Mouse (Mus musculus): ENCODE results near the gene Pnpla8. TPM values are rescaled to one million over a fixed set of nuclear protein-coding genes. Genes with fewer than 3 reads are reported as not detected.
A peak's percentile ranks its signal among the peaks of the same experiment; 100 is the strongest.

Gene Pnpla8
- polyA plus RNA-seq, 1 experiment from 2014 or later = 142 TPM

GRCm38 (mm10) chr12:44300793-44301192, 79.6 kb downstream of the Pnpla8 start:
- H3K4me2 ChIP-seq (replicated peaks) = no peak overlapping the region
- no peaks in the 10 kb centered on the region for H3K27me3 ChIP-seq (ENCODE audit: control insufficient read depth, insufficient read depth, low read length)
- H3K36me3 ChIP-seq (replicated peaks; ENCODE audit: control insufficient read depth, insufficient read depth) = peaks cover 51% of the 10 kb centered on the region
- no peak overlapping the region for H3K27ac ChIP-seq
- DNase-seq (ENCODE audit: low spot score) = no peak
- H3K9ac ChIP-seq = no peak overlapping the region
- H3K9me3 ChIP-seq (ENCODE audit: control insufficient read depth, low read length) = no peaks in the 10 kb centered on the region
- no peaks in the 10 kb centered on the region for H3K4me1 ChIP-seq (replicated peaks; ENCODE audit: control insufficient read depth, insufficient read depth, low read length)
- ATAC-seq (ENCODE audit: low FRiP score) = no peak
- H3K4me3 ChIP-seq (replicated peaks; ENCODE audit: low read length) = no peak overlapping the region

- WGBS = 92% methylated on average over 1 of the region's 1 CpGs
- Histone ChIP-seq H3K27me3 (ENCODE audit: control insufficient read depth, insufficient read depth, low read length) (no peaks in the 10 kb centered on the region), H3K4me3 (replicated peaks; ENCODE audit: low read length) (no peak overlapping the region), H3K27ac (no peak overlapping the region), H3K4me1 (replicated peaks; ENCODE audit: control insufficient read depth, insufficient read depth, low read length) (no peaks in the 10 kb centered on the region), H3K9me3 (ENCODE audit: control insufficient read depth, low read length) (no peaks in the 10 kb centered on the region), H3K36me3 (replicated peaks; ENCODE audit: control insufficient read depth, insufficient read depth) (peaks cover 57% of the 10 kb centered on the region), H3K4me2 (replicated peaks) (no peak overlapping the region), H3K9ac (no peak overlapping the region)
- no peak for ATAC-seq (ENCODE audit: low FRiP score)
- no peak for DNase-seq (ENCODE audit: low spot score)
Observed at GRCm38 (mm10) chr12:44304012-44304411, 82.8 kb downstream of the Pnpla8 start.

GRCm38 (mm10) chr12:44304869-44305268, 83.7 kb downstream of the Pnpla8 start:
- Histone ChIP-seq H3K36me3 (replicated peaks; ENCODE audit: control insufficient read depth, insufficient read depth) (peaks cover 55% of the 10 kb centered on the region), H3K4me1 (replicated peaks; ENCODE audit: control insufficient read depth, insufficient read depth, low read length) (no peaks in the 10 kb centered on the region), H3K4me2 (replicated peaks) (no peak overlapping the region), H3K9ac (no peak overlapping the region), H3K27ac (no peak overlapping the region), H3K4me3 (replicated peaks; ENCODE audit: low read length) (no peak overlapping the region), H3K27me3 (ENCODE audit: control insufficient read depth, insufficient read depth, low read length) (no peaks in the 10 kb centered on the region), H3K9me3 (ENCODE audit: control insufficient read depth, low read length) (no peaks in the 10 kb centered on the region)
- ATAC-seq (ENCODE audit: low FRiP score) (no peak), DNase-seq (ENCODE audit: low spot score) (no peak)
- 67% methylated on average over 5 of the region's 5 CpGs for WGBS

GRCm38 (mm10) chr12:44308221-44308620, 87.1 kb downstream of the Pnpla8 start:
- ATAC-seq (ENCODE audit: low FRiP score) (no peak), DNase-seq (ENCODE audit: low spot score) (no peak)
- Histone ChIP-seq H3K9ac (no peak overlapping the region), H3K27ac (no peak overlapping the region), H3K4me2 (replicated peaks) (no peak overlapping the region), H3K27me3 (ENCODE audit: control insufficient read depth, insufficient read depth, low read length) (no peaks in the 10 kb centered on the region), H3K9me3 (ENCODE audit: control insufficient read depth, low read length) (no peaks in the 10 kb centered on the region), H3K36me3 (replicated peaks; ENCODE audit: control insufficient read depth, insufficient read depth) (peaks cover 50% of the 10 kb centered on the region), H3K4me1 (replicated peaks; ENCODE audit: control insufficient read depth, insufficient read depth, low read length) (no peaks in the 10 kb centered on the region), H3K4me3 (replicated peaks; ENCODE audit: low read length) (no peak overlapping the region)
- 93% methylated on average over 3 of the region's 3 CpGs for WGBS

GRCm38 (mm10) chr12:44315212-44315611, 94.0 kb downstream of the Pnpla8 start:
- no peak overlapping the region for H3K9ac ChIP-seq
- H3K4me3 ChIP-seq (replicated peaks; ENCODE audit: low read length) = no peak overlapping the region
- 93% methylated on average over 2 of the region's 2 CpGs for WGBS
- H3K27me3 ChIP-seq (ENCODE audit: control insufficient read depth, insufficient read depth, low read length) = no peaks in the 10 kb centered on the region
- H3K9me3 ChIP-seq (ENCODE audit: control insufficient read depth, low read length) = no peaks in the 10 kb centered on the region
- H3K36me3 ChIP-seq (replicated peaks; ENCODE audit: control insufficient read depth, insufficient read depth) = peaks cover 35% of the 10 kb centered on the region
- no peak overlapping the region for H3K27ac ChIP-seq
- H3K4me1 ChIP-seq (replicated peaks; ENCODE audit: control insufficient read depth, insufficient read depth, low read length) = no peaks in the 10 kb centered on the region
- ATAC-seq (ENCODE audit: low FRiP score) = no peak
- no peak for DNase-seq (ENCODE audit: low spot score)
- no peak overlapping the region for H3K4me2 ChIP-seq (replicated peaks)

GRCm38 (mm10) chr12:44325091-44325490, 103.9 kb downstream of the Pnpla8 start:
- H3K27ac ChIP-seq = no peak overlapping the region
- no peak for ATAC-seq (ENCODE audit: low FRiP score)
- H3K36me3 ChIP-seq (replicated peaks; ENCODE audit: control insufficient read depth, insufficient read depth) = no peaks in the 10 kb centered on the region
- no peaks in the 10 kb centered on the region for H3K4me1 ChIP-seq (replicated peaks; ENCODE audit: control insufficient read depth, insufficient read depth, low read length)
- no peak overlapping the region for H3K9ac ChIP-seq
- no peaks in the 10 kb centered on the region for H3K9me3 ChIP-seq (ENCODE audit: control insufficient read depth, low read length)
- H3K27me3 ChIP-seq (ENCODE audit: control insufficient read depth, insufficient read depth, low read length) = no peaks in the 10 kb centered on the region
- no peak for DNase-seq (ENCODE audit: low spot score)
- no peak overlapping the region for H3K4me3 ChIP-seq (replicated peaks; ENCODE audit: low read length)
- no peak overlapping the region for H3K4me2 ChIP-seq (replicated peaks)

GRCm38 (mm10) chr12:44327452-44327851, 106.3 kb downstream of the Pnpla8 start:
- no peaks in the 10 kb centered on the region for H3K9me3 ChIP-seq (ENCODE audit: control insufficient read depth, low read length)
- H3K4me2 ChIP-seq (replicated peaks) = no peak overlapping the region
- WGBS = 32% methylated on average over 6 of the region's 6 CpGs
- ATAC-seq (ENCODE audit: low FRiP score) (no peak), DNase-seq (ENCODE audit: low spot score) (peak; percentile 55)
- no peak overlapping the region for H3K27ac ChIP-seq
- H3K27me3 ChIP-seq (ENCODE audit: control insufficient read depth, insufficient read depth, low read length) = no peaks in the 10 kb centered on the region
- no peak overlapping the region for H3K4me3 ChIP-seq (replicated peaks; ENCODE audit: low read length)
- no peak overlapping the region for H3K9ac ChIP-seq
- H3K36me3 ChIP-seq (replicated peaks; ENCODE audit: control insufficient read depth, insufficient read depth) = no peaks in the 10 kb centered on the region
- peaks cover 20% of the 10 kb centered on the region for H3K4me1 ChIP-seq (replicated peaks; ENCODE audit: control insufficient read depth, insufficient read depth, low read length)

GRCm38 (mm10) chr12:44328381-44329315, 107.5 kb downstream of the Pnpla8 start, which contains the start of gene Nrcam:
Gene Nrcam, plus strand, starts transcription at chr12:44328885.
- Histone ChIP-seq H3K27ac (peak within 1 kb of the TSS; percentile 94), H3K9me3 (ENCODE audit: control insufficient read depth, low read length) (no peaks in the 10 kb centered on the region), H3K4me1 (replicated peaks; ENCODE audit: control insufficient read depth, insufficient read depth, low read length) (peaks cover 24% of the 10 kb centered on the region), H3K9ac (peak within 1 kb of the TSS; percentile 89), H3K36me3 (replicated peaks; ENCODE audit: control insufficient read depth, insufficient read depth) (no peaks in the 10 kb centered on the region), H3K27me3 (ENCODE audit: control insufficient read depth, insufficient read depth, low read length) (no peaks in the 10 kb centered on the region), H3K4me3 (replicated peaks; ENCODE audit: low read length) (peak within 1 kb of the TSS; percentile 88), H3K4me2 (replicated peaks) (peak within 1 kb of the TSS; percentile 80)
- ATAC-seq (ENCODE audit: low FRiP score) = peak; percentile 82
- DNase-seq (ENCODE audit: low spot score) = peak; percentile 83
- 2% methylated on average over 66 of the region's 74 CpGs for WGBS

- ATAC-seq (ENCODE audit: low FRiP score) (peak; percentile 74), DNase-seq (ENCODE audit: low spot score) (peak; percentile 64)
- Histone ChIP-seq H3K4me3 (replicated peaks; ENCODE audit: low read length) (peak overlapping the region; percentile 88), H3K27me3 (ENCODE audit: control insufficient read depth, insufficient read depth, low read length) (no peaks in the 10 kb centered on the region), H3K27ac (peak overlapping the region; percentile 94), H3K4me1 (replicated peaks; ENCODE audit: control insufficient read depth, insufficient read depth, low read length) (peaks cover 24% of the 10 kb centered on the region), H3K36me3 (replicated peaks; ENCODE audit: control insufficient read depth, insufficient read depth) (no peaks in the 10 kb centered on the region), H3K4me2 (replicated peaks) (peak overlapping the region; percentile 80), H3K9me3 (ENCODE audit: control insufficient read depth, low read length) (no peaks in the 10 kb centered on the region), H3K9ac (peak overlapping the region; percentile 89)
- WGBS = under 1% methylated on average over 61 of the region's 61 CpGs
Observed at GRCm38 (mm10) chr12:44329316-44330215, 108.4 kb downstream of the Pnpla8 start.

All from hindbrain, embryonic 14.5 days (tissue).